Mouse (Mus musculus): ENCODE data around the gene Hnf1a. TPM values are rescaled to one million over a fixed set of nuclear protein-coding genes. Genes with fewer than 3 reads are reported as not detected.
"Not testable (repeated sequence)": the region's sequence is repeated elsewhere in the genome, so short reads cannot be mapped to it uniquely, and the experiment has no call there.

Hnf1a gene
- polyA plus RNA-seq, 1 experiment: 0.04 TPM

DNA sequence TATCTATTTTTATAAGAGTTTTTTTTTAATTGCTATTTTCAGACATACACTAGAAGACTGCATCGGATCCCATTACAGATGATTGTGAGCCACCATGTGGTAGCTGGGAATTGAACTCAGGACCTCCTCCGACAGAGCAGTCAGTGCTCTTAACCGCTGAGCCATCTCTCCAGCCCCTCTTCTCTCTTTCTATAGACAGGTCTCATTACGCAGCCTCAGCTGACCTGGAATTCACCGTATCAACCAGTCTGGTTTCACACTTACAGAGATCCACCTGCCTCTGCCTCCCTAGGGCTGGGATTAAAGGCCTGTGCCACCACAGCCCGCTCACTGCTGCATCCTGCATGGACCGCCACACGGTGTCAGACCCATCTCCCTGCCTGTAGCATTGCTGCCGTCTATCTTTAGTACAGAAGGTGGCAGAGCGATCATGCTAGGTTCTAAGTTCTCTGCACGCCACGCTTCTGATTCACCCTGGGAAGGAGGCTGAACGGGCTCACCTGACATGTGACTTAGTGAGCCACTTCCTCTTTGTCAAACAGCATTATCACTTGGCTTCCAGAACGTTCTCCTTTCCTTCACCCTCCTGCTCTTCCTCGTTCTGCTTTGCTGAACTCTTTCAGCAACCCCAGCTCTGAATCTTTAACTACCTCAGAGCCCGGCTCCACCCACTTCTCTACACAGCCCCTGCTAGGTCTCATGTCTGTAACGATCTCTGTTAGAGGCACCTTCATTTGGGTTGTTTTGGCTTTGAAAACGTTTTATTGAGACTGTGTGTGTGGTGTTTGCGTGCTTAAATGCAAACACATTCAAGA, 49.1 kb downstream of the Hnf1a start:
- Histone ChIP-seq H3ac (ENCODE audit: control insufficient read depth, insufficient read length, low read depth) (no peak overlapping the region), H3K79me3 (ENCODE audit: low read depth) (no peaks in the 10 kb centered on the region), H3K4me3 (ENCODE audit: insufficient read depth, poor library complexity, severe bottlenecking) (no peak overlapping the region), H3K36me3 (ENCODE audit: control insufficient read depth, insufficient read depth) (no peaks in the 10 kb centered on the region), H3K79me2 (ENCODE audit: control insufficient read depth, insufficient read depth) (no peaks in the 10 kb centered on the region), H3K27me3 (ENCODE audit: control insufficient read depth, insufficient read depth, insufficient read length) (no peaks in the 10 kb centered on the region)
- TF ChIP-seq MAX (IDR thresholded peaks at IDR 0.05) (no peak), FOSL1 (IDR thresholded peaks at IDR 0.05; ENCODE audit: insufficient read depth, low read length, poor library complexity, severe bottlenecking) (no peak), USF1 (IDR thresholded peaks at IDR 0.05; ENCODE audit: low read depth) (no peak), MYOG (IDR thresholded peaks at IDR 0.05; ENCODE audit: control insufficient read depth, extremely low read depth, insufficient read length) (no peak), CEBPB (IDR thresholded peaks at IDR 0.05; ENCODE audit: low read depth) (no peak)

DNA sequence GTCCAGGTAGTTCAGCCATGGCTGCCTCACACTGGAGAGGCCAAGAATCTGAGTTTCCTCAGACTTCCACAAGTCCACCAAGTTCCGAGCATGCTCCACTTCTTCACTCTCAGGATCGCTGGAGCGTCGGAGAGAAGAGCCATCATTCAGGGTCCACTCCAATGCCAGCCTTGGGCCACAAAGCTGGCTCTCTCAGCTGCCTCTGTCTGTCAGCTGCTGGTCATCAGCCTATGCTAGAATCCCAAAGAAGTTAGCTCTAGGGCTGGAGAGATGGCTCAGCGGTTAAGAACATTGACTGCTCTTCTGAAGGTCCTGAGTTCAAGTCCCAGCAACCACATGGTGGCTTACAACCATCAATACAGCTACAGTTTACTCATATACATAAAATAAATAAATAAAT, 53.5 kb downstream of the Hnf1a start:
- H3ac ChIP-seq (ENCODE audit: control insufficient read depth, insufficient read length, low read depth); H3K79me2 ChIP-seq (ENCODE audit: control insufficient read depth, insufficient read depth); H3K36me3 ChIP-seq (ENCODE audit: control insufficient read depth, insufficient read depth); H3K79me3 ChIP-seq (ENCODE audit: low read depth); H3K4me3 ChIP-seq (ENCODE audit: insufficient read depth, poor library complexity, severe bottlenecking); H3K27me3 ChIP-seq (ENCODE audit: control insufficient read depth, insufficient read depth, insufficient read length): not testable (repeated sequence)

GRCm38 (mm10) chr5:114916777-114917176, 54.1 kb downstream of the Hnf1a start:
- no peak overlapping the region for H3K4me3 ChIP-seq (ENCODE audit: insufficient read depth, poor library complexity, severe bottlenecking)
- no peak for TF ChIP-seq MAX (IDR thresholded peaks at IDR 0.05)
- no peak for TF ChIP-seq MYOD1 (IDR thresholded peaks at IDR 0.05; ENCODE audit: control insufficient read depth, insufficient read length, low read depth)
- TF ChIP-seq MYOG (IDR thresholded peaks at IDR 0.05; ENCODE audit: control insufficient read depth, extremely low read depth, insufficient read length): no peak
- TF ChIP-seq USF1 (IDR thresholded peaks at IDR 0.05; ENCODE audit: low read depth): no peak
- no peak for TF ChIP-seq CEBPB (IDR thresholded peaks at IDR 0.05; ENCODE audit: low read depth)
- TF ChIP-seq FOSL1 (IDR thresholded peaks at IDR 0.05; ENCODE audit: insufficient read depth, low read length, poor library complexity, severe bottlenecking): no peak
- no peak for TF ChIP-seq CTCF (IDR thresholded peaks at IDR 0.05; ENCODE audit: control insufficient read depth, insufficient read depth, insufficient read length)
- H3ac ChIP-seq (ENCODE audit: control insufficient read depth, insufficient read length, low read depth): no peak overlapping the region
- H3K79me3 ChIP-seq (ENCODE audit: low read depth): no peaks in the 10 kb centered on the region
- H3K79me2 ChIP-seq (ENCODE audit: control insufficient read depth, insufficient read depth): no peaks in the 10 kb centered on the region
- no peaks in the 10 kb centered on the region for H3K36me3 ChIP-seq (ENCODE audit: control insufficient read depth, insufficient read depth)
- no peaks in the 10 kb centered on the region for H3K27me3 ChIP-seq (ENCODE audit: control insufficient read depth, insufficient read depth, insufficient read length)

DNA sequence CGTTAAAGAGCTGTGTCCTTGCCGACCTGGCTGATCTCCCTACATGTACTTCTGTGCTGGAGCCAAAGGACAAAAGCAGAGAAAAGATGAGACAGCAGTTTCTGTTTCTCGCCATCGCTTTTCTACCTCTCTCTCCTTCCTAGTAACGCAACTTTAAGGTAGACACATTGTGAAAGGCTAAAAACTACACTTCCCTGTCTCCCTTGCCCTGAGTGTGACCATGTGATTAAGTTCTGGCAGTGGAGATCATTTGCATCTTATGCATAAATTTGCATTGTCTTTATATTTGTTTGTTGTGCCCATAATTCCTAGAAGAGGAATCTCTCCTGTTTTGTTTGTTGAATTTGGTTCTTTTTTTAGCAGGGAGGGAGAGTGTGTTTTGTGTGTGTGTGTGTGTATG, 55.0 kb downstream of the Hnf1a start:
- Histone ChIP-seq H3ac (ENCODE audit: control insufficient read depth, insufficient read length, low read depth) (no peak overlapping the region), H3K79me2 (ENCODE audit: control insufficient read depth, insufficient read depth) (no peaks in the 10 kb centered on the region), H3K79me3 (ENCODE audit: low read depth) (no peaks in the 10 kb centered on the region), H3K4me3 (ENCODE audit: insufficient read depth, poor library complexity, severe bottlenecking) (no peak overlapping the region), H3K36me3 (ENCODE audit: control insufficient read depth, insufficient read depth) (no peaks in the 10 kb centered on the region), H3K27me3 (ENCODE audit: control insufficient read depth, insufficient read depth, insufficient read length) (no peaks in the 10 kb centered on the region)
- TF ChIP-seq FOSL1 (IDR thresholded peaks at IDR 0.05; ENCODE audit: insufficient read depth, low read length, poor library complexity, severe bottlenecking): no peak
- TF ChIP-seq CEBPB (IDR thresholded peaks at IDR 0.05; ENCODE audit: low read depth): no peak

DNA sequence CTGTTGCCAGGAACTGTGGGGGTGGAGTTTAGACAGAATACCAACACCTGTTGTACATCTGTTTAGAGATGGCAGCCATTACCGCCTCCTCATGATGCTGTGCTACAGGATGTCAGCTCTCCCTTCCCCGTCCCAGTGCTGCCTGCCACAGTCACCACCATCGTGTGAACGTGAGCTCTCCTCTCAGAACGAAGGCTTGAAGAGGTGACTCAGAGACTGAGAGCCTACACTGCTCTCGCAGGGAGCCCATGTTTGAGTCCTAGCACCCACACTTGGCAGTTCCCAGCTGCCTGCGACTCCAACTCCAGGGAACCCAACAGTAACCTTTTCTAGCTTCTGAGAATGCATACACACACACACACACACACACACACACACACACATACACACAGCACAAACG, 56.0 kb downstream of the Hnf1a start:
- Histone ChIP-seq H3K36me3 (ENCODE audit: control insufficient read depth, insufficient read depth) (no peaks in the 10 kb centered on the region), H3K79me3 (ENCODE audit: low read depth) (no peaks in the 10 kb centered on the region), H3ac (ENCODE audit: control insufficient read depth, insufficient read length, low read depth) (no peak overlapping the region), H3K79me2 (ENCODE audit: control insufficient read depth, insufficient read depth) (no peaks in the 10 kb centered on the region), H3K27me3 (ENCODE audit: control insufficient read depth, insufficient read depth, insufficient read length) (no peaks in the 10 kb centered on the region), H3K4me3 (ENCODE audit: insufficient read depth, poor library complexity, severe bottlenecking) (no peak overlapping the region)
- TF ChIP-seq USF1 (IDR thresholded peaks at IDR 0.05; ENCODE audit: low read depth) (no peak), MAX (IDR thresholded peaks at IDR 0.05) (no peak), FOSL1 (IDR thresholded peaks at IDR 0.05; ENCODE audit: insufficient read depth, low read length, poor library complexity, severe bottlenecking) (no peak), MYOD1 (IDR thresholded peaks at IDR 0.05; ENCODE audit: control insufficient read depth, insufficient read length, low read depth) (no peak), MYOG (IDR thresholded peaks at IDR 0.05; ENCODE audit: control insufficient read depth, extremely low read depth, insufficient read length) (no peak)

GRCm38 (mm10) chr5:114913686-114914085, 57.2 kb downstream of the Hnf1a start:
- no peaks in the 10 kb centered on the region for H3K27me3 ChIP-seq (ENCODE audit: control insufficient read depth, insufficient read depth, insufficient read length)
- H3K79me2 ChIP-seq (ENCODE audit: control insufficient read depth, insufficient read depth): no peaks in the 10 kb centered on the region
- H3K36me3 ChIP-seq (ENCODE audit: control insufficient read depth, insufficient read depth): no peaks in the 10 kb centered on the region
- TF ChIP-seq MAX (IDR thresholded peaks at IDR 0.05) (no peak), MYOD1 (IDR thresholded peaks at IDR 0.05; ENCODE audit: control insufficient read depth, insufficient read length, low read depth) (no peak), FOSL1 (IDR thresholded peaks at IDR 0.05; ENCODE audit: insufficient read depth, low read length, poor library complexity, severe bottlenecking) (no peak), USF1 (IDR thresholded peaks at IDR 0.05; ENCODE audit: low read depth) (no peak), MYOG (IDR thresholded peaks at IDR 0.05; ENCODE audit: control insufficient read depth, extremely low read depth, insufficient read length) (no peak), CEBPB (IDR thresholded peaks at IDR 0.05; ENCODE audit: low read depth) (no peak), CTCF (IDR thresholded peaks at IDR 0.05; ENCODE audit: control insufficient read depth, insufficient read depth, insufficient read length) (no peak)
- H3K79me3 ChIP-seq (ENCODE audit: low read depth): no peaks in the 10 kb centered on the region
- no peak overlapping the region for H3ac ChIP-seq (ENCODE audit: control insufficient read depth, insufficient read length, low read depth)
- H3K4me3 ChIP-seq (ENCODE audit: insufficient read depth, poor library complexity, severe bottlenecking): no peak overlapping the region

Measured in C2C12 (cell line).